Mouse (Mus musculus) gastrocnemius, postnatal 25 days (tissue): ENCODE measurements around the gene C1ql1. TPM values are rescaled to one million over a fixed set of nuclear protein-coding genes. Genes with fewer than 3 reads are reported as not detected.

Experiments
- DNase-seq: peaks from one replicate; pipeline ENCODE4 v3.0.0; 2022
- total RNA-seq, 2 experiments: library from RNA; stranded (reverse); gene quantifications; 1 replicate in 1 of 2; 2 replicates in 1 of 2; pipeline ENCODE4 v1.2.3; 2021

Gene C1ql1
- total RNA-seq, 2 experiments from 2014 or later, result 0.18 TPM; not detected in 1

DNA sequence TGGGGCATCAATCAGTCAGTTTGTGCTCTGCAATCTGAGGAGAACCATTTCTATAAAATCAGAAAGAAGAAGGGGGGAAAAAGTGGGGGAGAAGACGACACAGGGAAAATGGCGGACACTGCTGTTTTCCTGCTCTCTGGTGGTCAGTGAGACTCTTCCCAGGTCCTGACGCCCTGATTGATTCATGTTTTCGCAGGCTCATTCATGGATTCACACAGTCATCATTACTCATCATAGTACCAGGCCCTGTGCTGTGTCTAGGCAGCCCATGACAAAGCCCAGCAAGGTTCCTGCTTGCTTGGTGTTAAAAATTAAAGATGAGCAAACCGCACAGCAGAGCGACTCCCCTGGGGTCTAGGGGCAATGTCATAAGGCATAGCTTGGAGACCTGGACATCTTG, 11.9 kb upstream of the C1ql1 start:
- DNase-seq, result no peak

GRCm38 (mm10) chr11:102957692-102958091, 11.2 kb upstream of the C1ql1 start:
- DNase-seq, result no peak

DNA sequence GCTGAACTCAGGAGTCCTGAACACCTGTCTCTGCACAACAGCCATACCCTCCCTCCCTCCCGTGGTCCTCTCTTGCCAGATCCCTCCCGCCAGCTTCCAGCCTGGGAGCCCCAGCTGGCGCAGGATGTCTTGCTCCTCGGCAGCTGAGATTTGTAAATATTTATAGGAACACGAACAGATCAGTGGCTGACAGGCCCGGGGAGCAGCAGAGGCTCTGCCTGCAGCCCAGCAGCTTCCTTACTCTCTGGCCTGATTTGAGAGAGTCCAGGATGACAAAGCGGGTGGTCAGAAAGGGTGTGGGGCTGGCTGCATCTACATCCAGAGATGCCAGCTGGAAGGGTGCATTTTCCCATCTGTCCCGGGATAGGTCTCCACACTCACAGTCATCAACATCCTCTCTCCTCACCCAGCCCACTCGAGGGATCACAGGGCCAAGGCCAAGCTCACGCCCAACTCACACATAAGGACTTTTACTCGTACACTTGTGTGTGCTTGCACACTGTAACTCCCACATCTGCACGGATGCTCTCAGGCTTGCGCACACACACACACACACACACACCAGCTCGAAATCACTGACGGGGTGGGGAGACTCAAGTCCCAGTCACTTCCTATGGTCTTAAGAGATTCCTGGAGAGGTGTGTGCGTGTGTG, 10.6 kb upstream of the C1ql1 start:
- peak; percentile 39 for DNase-seq

DNA sequence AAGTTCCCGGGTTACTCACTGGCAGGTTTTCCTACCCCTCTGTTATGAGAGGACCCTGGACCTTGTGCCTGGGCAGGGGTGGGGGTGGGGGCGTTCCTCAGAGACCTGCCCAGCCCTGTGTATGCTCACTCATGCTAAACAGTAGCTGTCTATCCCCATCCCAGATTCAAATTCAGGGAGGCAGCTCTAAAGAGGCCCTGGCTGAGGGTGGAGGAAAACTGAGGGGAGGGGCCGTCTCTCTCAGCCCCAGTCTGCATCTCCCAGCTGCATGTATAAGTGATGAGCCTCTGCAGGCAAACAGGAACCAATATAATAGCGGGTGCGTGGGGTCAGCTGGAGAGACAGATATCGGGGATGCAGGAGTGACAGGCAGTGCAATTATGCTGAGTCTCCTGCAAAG, 6.4 kb upstream of the C1ql1 start:
- DNase-seq, result no peak

GRCm38 (mm10) chr11:102948043-102948961, 1.8 kb upstream of the C1ql1 start:
- peak; percentile 18 for DNase-seq

GRCm38 (mm10) chr11:102946992-102947343, 480 bp upstream of the C1ql1 start:
- DNase-seq, result no peak

DNA sequence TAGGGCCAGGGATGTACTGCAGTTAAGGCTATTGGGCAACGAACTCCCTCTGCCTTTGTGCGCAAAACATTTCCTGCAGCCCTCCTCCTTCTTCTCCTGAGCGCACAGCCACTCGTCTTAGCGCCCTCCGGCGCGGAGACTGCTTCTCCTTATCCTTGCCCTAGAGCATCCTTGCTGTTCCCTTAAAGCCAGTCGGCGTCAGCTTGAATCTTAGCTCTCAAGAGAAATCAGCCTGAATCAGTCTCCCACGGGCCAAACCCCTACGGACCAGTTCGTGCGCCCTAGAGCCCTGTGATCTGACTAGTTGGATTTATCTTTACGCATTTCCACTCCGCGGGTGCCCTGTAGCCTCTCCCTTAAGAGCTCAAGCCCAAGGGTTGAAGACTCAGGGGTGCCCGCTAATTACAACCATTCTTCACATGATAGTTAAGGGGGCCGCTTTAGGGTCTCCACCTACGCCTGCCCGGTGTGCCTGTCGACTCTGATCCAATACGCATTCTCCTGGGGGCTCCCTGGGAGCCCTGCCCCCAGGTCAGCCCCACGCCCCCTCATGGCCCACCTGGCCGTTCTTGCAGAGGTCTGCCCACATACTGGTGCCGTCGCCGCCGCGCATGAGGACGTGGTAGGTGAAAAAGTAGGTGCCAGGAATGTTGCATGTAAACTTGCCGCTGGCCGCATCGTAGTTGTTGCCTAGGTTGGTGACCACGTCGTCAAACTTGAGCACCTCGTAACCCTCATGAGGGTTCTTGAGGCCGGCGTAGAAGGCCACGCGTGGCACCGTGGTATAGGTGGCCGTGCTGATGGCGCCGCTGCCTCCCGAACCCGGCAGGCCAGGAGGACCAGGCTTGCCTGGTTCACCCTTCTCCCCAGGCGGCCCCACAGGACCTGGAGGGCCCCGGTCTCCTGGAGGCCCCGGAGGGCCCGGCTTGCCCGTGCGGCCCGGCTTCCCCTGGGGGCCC, 903 bp downstream of the C1ql1 start:
- DNase-seq, result no peak

DNA sequence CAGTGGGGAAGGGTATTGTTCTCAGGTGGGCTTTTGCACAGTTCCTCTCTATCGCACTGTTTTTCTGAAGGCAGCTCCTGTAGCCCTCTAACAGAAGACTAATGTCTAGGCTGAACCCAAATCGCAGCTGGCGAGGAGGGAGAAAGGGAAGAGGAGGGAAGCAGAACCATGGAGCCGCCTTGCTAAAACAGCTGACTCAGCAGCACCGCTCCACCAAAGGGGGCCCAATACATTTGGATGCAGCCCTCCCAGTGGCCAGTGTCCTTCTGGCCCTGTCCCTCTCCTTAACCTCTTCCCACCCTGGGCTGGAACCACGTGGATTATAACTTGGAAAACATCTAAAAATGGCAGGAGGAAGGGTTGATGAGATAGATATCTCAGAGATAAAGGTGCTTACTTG, 5.3 kb downstream of the C1ql1 start:
- DNase-seq, result no peak

DNA sequence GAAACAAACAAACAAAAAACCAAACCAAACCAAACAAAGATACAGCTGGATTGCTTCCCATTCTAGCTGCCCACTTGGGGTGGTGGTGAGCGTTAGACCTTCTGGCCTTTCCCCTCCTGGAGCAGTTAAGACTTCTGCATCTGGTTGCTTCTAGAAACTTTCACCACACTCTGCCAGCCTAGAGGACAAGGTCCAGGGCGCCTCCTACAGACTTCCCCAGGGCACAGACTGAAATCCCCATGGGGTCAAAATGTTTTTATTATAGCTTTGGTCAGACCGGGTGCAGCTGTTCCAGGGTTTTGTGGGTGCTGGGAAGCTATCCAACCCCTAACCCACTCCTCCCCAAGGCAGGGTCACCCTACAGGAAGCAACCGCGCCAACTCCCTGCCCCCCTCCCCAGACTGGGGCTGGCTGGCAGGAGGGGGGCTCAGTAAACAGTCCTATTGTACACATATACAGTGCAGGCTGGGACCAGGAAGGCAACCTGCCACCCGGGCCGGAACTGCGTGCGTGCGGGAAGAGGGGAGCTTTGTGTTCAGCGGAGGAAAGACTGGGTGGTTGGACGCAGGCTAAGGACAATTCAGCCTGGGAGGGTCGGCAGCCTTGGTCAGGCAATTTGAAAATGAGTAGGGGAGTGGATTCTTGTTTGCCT, 7.3 kb downstream of the C1ql1 start:
- no peak for DNase-seq

DNA sequence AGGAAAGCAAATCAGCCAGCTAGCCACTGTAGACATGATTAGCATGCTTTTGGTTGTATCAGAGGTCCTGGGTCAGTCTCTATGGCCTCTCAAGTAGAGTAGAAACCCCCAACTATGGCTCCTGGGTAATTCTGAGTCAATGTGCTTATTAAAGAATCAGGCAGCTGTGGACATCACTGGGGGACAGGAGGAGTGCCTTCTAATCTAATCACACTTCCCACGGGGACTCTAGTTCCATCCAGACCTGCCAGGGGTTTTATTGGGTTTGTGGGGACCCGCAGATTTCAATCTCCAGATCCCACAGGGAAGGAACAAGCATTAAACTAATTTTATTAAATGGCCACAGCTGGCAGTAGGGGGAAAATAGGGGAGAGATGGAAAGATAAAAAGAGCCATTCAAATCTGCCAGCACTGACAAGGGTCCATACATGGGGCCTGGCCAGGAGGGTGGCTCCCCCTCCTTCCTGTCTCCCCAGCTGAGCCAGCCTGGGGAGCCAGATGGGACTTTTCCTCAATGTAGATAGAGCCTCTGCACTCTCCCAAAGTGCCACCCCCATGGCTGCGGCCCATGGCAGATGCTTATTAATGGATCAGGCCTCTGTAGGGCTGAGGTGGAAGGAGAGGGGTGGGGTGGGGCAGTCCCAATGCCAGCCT, 8.8 kb downstream of the C1ql1 start:
- DNase-seq, result no peak

DNA sequence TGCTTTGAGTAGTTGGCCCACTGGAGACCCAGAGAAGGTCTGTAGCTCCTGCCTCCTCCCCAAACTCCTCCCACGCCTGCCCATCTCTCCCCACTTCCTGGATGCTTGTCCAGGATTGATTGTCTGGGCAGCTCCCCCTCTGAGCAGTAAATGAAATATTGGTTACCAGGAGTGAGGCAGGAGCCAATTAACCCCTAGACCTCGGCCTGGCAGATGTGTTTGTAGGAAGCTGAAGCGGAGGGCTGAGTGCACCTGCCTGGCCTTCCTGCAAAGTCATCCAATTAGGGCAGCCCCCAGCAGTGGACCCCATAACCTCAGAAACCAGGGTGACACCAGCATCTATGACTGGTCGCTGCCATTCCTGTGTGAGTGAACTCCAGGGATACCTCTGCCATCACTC, 10.2 kb downstream of the C1ql1 start:
- DNase-seq, result no peak

- DNase-seq, result no peak
Measured at GRCm38 (mm10) chr11:102930672-102931071, 15.8 kb downstream of the C1ql1 start.

- no peak for DNase-seq
Measured at GRCm38 (mm10) chr11:102925351-102925717, 21.2 kb downstream of the C1ql1 start.

GRCm38 (mm10) chr11:102924557-102925350, 21.7 kb downstream of the C1ql1 start, which contains the start of gene Kif18b:
Gene Kif18b, minus strand, starts transcription at chr11:102925124.
- peak; percentile 90 for DNase-seq

GRCm38 (mm10) chr11:102921491-102921890, 25.0 kb downstream of the C1ql1 start:
- DNase-seq, result no peak

DNA sequence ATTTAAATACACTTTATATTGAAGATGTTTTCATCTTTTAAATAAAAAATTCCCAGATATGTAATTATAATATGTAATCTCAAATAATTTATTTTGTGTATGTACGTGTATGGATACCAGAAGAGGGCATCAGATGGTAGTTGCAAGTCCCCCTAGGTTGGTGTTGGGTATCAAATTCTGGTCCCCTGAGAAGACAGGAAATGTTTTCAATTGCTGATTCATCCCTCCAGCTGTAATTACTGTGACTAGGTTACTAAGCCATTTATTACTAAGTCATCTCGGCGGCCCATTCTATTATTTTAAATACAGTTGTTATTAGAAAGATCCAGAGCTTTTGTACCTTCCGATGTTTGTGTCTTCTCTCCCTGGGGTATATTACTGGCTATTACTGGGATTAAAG, 28.4 kb downstream of the C1ql1 start:
- DNase-seq, result no peak

GRCm38 (mm10) chr11:102915380-102915779, 31.1 kb downstream of the C1ql1 start:
- DNase-seq, result no peak

- no peak for DNase-seq
Measured at GRCm38 (mm10) chr11:102911376-102911775, 35.1 kb downstream of the C1ql1 start.

GRCm38 (mm10) chr11:102903654-102904053, 42.8 kb downstream of the C1ql1 start:
- DNase-seq, result no peak

DNA sequence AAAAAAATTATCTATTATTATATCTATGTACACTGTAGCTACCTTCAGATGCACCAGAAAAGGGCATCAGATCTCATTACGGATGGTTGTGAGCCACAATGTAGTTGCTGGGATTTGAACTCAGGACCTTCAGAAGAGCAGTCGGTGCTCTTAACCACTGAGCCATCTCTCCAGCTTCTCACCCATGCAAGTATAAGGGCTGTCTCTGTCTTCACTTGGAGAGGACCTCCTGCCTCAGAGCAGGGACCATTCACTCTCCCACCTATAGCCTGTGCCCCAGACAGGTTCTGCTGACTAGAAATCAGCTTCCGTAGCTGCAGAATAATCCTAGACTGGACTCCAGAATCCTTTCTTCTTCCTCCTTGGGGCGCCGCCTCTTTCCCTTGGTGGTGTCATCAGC, 44.4 kb downstream of the C1ql1 start:
- DNase-seq, result no peak

DNA sequence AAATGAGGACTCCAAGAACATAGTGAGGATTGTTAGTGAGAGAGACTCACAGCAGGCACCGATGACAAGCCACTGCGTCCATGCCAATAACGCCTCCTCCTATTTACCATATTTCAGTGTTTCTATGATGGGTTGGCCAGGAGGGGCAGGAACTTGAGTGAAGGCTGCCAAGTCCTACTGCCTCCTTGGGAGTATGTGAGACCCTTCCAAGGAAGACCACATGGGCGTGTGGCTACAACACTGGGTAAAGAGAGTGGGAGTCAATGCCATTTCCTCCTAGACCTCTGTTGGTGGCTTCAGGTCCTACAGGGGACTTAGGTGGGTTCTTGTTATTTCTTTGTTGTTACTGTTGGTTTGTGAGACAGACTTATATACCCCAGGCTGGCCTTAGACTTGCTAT, 45.3 kb downstream of the C1ql1 start:
- no peak for DNase-seq
